Mouse (Mus musculus) neural tube, embryonic 14.5 days (tissue): ENCODE data around the gene Agap1. TPM values are rescaled to one million over a fixed set of nuclear protein-coding genes. Genes with fewer than 3 reads are reported as not detected.

Source experiments
- ATAC-seq: fragments of 200-750 bp; cut with Nextera tagmentation; 2 replicates; pipeline ENCODE4 v1.8.0; 2017; ENCODE audit warnings: low read depth, mild to moderate bottlenecking, moderate TSS enrichment, moderate library complexity
- H3K27ac ChIP-seq: fragments of 300-500 bp; sonication (generic); 2 replicates; pipeline ENCODE4 v1.5.1; 2014; ENCODE audit warnings: low read depth, mild to moderate bottlenecking, control low read depth, low read length, moderate library complexity, mixed read lengths
- H3K27me3 ChIP-seq: fragments of 300-500 bp; sonication (generic); 2 replicates; pipeline ENCODE4 v1.6.1; 2014; ENCODE audit warnings: low read length; ENCODE audit not compliant: control insufficient read depth, insufficient read depth
- H3K36me3 ChIP-seq: fragments of 300-500 bp; sonication (generic); 2 replicates; pipeline ENCODE4 v1.6.1; 2014; ENCODE audit warnings: low read length, mixed read lengths; ENCODE audit not compliant: control insufficient read depth, insufficient read depth
- H3K4me1 ChIP-seq: fragments of 300-500 bp; sonication (generic); 2 replicates; pipeline ENCODE4 v1.6.1; 2014; ENCODE audit warnings: low read length; ENCODE audit not compliant: control insufficient read depth, insufficient read depth
- H3K4me2 ChIP-seq: fragments of 300-500 bp; sonication (generic); 2 replicates; pipeline ENCODE4 v1.6.1; 2014; ENCODE audit warnings: mild to moderate bottlenecking, low read depth, low read length, control low read depth
- H3K4me3 ChIP-seq: fragments of 300-500 bp; sonication (generic); 2 replicates; pipeline ENCODE4 v1.5.1; 2014; ENCODE audit warnings: low read depth, low read length, control low read depth, mixed read lengths
- H3K9ac ChIP-seq: fragments of 300-500 bp; sonication (generic); replicated peaks from 2 replicates; pipeline ENCODE4 v1.6.1; 2014; ENCODE audit warnings: low read depth, mild to moderate bottlenecking, control low read depth, low read length, mixed read lengths
- H3K9me3 ChIP-seq: fragments of 300-500 bp; sonication (generic); 2 replicates; pipeline ENCODE4 v1.6.1; 2016; ENCODE audit warnings: low read length; ENCODE audit not compliant: control insufficient read depth
- WGBS: fragments of 180-500 bp; shearing (Covaris S2); extraction: QIAGEN DNeasy Blood & Tissue Kit; methylation state at CpG from one replicate; pipeline ENCODE4 v1.1.7; 2014; 5-methylcytosine and 5-hydroxymethylcytosine counted together
- polyA plus RNA-seq: library from polyadenylated mRNA; unstranded; fragments of >200 nt; fragmentation: Nextera tagmentation; extraction: Ambion mirVana; gene quantifications from 2 replicates; pipeline ENCODE4 v1.2.1, GENCODE M21; 2014

The Agap1 gene
- polyA plus RNA-seq, 1 experiment from 2014 or later = 76.4 TPM

DNA sequence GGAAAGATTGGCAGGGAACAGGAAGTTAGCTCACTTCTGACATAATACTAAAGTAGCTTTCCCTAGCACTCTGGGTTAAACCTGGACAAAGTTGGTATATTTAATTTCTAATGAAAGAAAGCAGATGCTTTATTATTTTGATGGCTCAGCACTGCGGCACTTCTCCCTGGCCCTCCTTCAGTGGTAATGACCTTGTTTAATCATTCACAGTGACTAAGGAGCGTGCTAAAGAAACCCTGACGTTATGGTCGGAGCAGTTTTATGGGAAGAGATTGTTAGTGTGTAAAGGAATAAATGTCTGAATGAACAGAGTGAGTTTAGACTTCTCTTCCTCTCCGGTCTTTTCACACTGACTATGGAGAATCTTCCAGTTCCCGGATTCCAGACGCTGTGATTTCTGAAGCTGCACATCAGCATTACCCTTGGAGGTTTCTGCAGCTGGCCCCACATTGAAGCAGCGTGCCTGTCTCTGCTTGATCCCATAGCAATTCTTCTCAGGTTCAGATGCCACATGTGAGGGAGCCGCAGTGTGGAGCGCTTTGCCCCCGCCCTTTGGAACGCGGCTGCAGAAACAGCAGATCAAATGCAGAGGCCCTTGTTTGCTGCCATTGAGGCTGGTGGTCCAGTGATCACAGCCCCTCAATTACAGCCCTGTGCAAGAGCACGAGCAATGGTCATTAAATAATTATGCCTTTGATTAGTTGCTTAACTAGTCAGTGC is 362.0 kb downstream of the Agap1 start:
- H3K27ac ChIP-seq = no peak overlapping the region
- H3K9ac ChIP-seq = no peak overlapping the region
- H3K4me1 ChIP-seq = no peaks in the 10 kb centered on the region
- no peak overlapping the region for H3K4me2 ChIP-seq
- 8% methylated on average over 14 of the region's 14 CpGs for WGBS
- H3K9me3 ChIP-seq = no peaks in the 10 kb centered on the region
- H3K36me3 ChIP-seq = no peaks in the 10 kb centered on the region
- no peak; the same call in 1 of the 2 replicates for ATAC-seq
- H3K4me3 ChIP-seq = no peak overlapping the region
- no peaks in the 10 kb centered on the region for H3K27me3 ChIP-seq

GRCm38 (mm10) chr1:89821822-89822221 is 367.2 kb downstream of the Agap1 start:
- ATAC-seq = no peak
- 92% methylated on average over 4 of the region's 4 CpGs for WGBS
- H3K36me3 ChIP-seq = no peaks in the 10 kb centered on the region
- no peaks in the 10 kb centered on the region for H3K27me3 ChIP-seq
- no peak overlapping the region for H3K4me2 ChIP-seq
- H3K9ac ChIP-seq = no peak overlapping the region
- peaks cover 6% of the 10 kb centered on the region for H3K4me1 ChIP-seq
- H3K4me3 ChIP-seq = no peak overlapping the region
- H3K9me3 ChIP-seq = no peaks in the 10 kb centered on the region
- no peak overlapping the region for H3K27ac ChIP-seq

DNA sequence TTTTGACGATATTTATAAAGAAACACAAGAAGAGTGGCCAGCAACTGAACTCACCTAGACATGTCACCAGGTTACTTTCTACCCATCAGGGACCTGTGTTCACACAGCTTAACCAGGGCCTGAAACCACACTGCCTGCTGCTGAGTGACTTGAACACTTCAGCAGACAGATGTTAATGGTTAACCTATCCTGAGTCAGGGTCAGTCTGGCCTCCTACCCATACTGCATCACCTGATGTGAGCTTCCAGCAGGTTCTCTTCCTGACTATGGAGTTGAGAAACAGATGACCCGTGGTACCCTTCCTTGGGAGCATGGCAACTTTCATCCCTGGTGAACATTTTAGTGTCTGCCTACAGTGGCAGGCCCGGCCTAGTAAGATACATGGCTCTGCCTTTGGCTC is 367.8 kb downstream of the Agap1 start:
- H3K4me2 ChIP-seq = no peak overlapping the region
- no peak for ATAC-seq
- H3K4me3 ChIP-seq = no peak overlapping the region
- 79% methylated on average over 3 of the region's 3 CpGs for WGBS
- peaks cover 6% of the 10 kb centered on the region for H3K4me1 ChIP-seq
- H3K9ac ChIP-seq = no peak overlapping the region
- no peak overlapping the region for H3K27ac ChIP-seq
- no peaks in the 10 kb centered on the region for H3K9me3 ChIP-seq
- H3K36me3 ChIP-seq = no peaks in the 10 kb centered on the region
- H3K27me3 ChIP-seq = no peaks in the 10 kb centered on the region

GRCm38 (mm10) chr1:89823036-89823435 is 368.4 kb downstream of the Agap1 start:
- H3K27ac ChIP-seq = no peak overlapping the region
- no peaks in the 10 kb centered on the region for H3K9me3 ChIP-seq
- H3K36me3 ChIP-seq = no peaks in the 10 kb centered on the region
- no peak overlapping the region for H3K4me2 ChIP-seq
- no peak for ATAC-seq
- WGBS = 82% methylated on average over 7 of the region's 7 CpGs
- H3K4me3 ChIP-seq = no peak overlapping the region
- H3K4me1 ChIP-seq = peaks cover 6% of the 10 kb centered on the region
- no peaks in the 10 kb centered on the region for H3K27me3 ChIP-seq
- no peak overlapping the region for H3K9ac ChIP-seq

GRCm38 (mm10) chr1:89827051-89827450 is 372.4 kb downstream of the Agap1 start:
- no peak overlapping the region for H3K4me3 ChIP-seq
- 51% methylated on average over 3 of the region's 3 CpGs for WGBS
- no peak overlapping the region for H3K9ac ChIP-seq
- no peaks in the 10 kb centered on the region for H3K36me3 ChIP-seq
- H3K27me3 ChIP-seq = no peaks in the 10 kb centered on the region
- peaks cover 6% of the 10 kb centered on the region for H3K4me1 ChIP-seq
- H3K9me3 ChIP-seq = no peaks in the 10 kb centered on the region
- no peak for ATAC-seq
- no peak overlapping the region for H3K4me2 ChIP-seq
- no peak overlapping the region for H3K27ac ChIP-seq

DNA sequence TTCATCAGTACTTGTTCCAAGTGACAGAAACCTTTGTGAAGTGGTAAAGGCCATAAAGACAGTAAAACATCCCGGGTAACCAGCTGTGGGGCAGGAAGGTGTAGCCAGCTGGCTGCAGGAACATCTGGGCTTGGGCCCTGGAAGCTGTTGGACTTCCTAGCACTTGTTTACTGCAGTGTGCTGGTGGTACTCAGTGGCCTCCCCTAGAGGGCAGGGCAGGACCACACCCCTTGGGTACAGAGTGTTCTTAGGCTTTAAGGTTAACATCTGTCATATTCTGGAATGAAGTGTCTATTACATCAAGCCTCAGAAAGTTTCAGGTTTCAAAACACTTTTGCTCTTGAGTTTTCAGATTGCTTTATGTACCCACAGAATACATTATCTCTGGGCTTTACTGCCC is 376.5 kb downstream of the Agap1 start:
- 58% methylated on average over 1 of the region's 1 CpGs for WGBS
- ATAC-seq = no peak
- Histone ChIP-seq H3K9ac (no peak overlapping the region), H3K4me1 (no peaks in the 10 kb centered on the region), H3K9me3 (no peaks in the 10 kb centered on the region), H3K27ac (no peak overlapping the region), H3K36me3 (no peaks in the 10 kb centered on the region), H3K4me2 (no peak overlapping the region), H3K27me3 (no peaks in the 10 kb centered on the region), H3K4me3 (no peak overlapping the region)

DNA sequence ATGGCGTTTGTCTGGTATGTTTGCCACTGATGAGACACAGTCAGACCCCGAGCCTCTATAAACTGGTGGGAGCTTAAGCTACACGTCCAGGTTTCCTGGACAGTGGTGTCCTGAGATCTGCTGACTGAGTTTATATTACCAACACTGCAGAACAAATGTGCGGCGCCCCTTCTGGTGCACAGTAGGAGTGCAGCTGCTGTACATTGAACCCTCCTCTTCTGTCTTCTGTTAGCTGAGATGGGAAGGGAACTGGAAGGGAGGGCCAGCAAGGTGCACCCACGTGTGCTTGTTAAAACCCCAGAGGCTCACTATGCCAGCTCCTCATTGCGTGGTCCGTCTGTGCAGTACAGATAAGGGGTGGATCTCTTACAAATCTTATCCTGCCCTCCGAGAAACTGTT is 389.5 kb downstream of the Agap1 start:
- H3K9ac ChIP-seq = no peak overlapping the region
- WGBS = 76% methylated on average over 9 of the region's 9 CpGs
- H3K4me1 ChIP-seq = peaks cover 28% of the 10 kb centered on the region
- ATAC-seq = no peak
- H3K4me3 ChIP-seq = no peak overlapping the region
- H3K4me2 ChIP-seq = no peak overlapping the region
- peaks cover 4% of the 10 kb centered on the region; the same call in 1 of the 2 replicates for H3K36me3 ChIP-seq
- H3K9me3 ChIP-seq = no peaks in the 10 kb centered on the region
- no peak overlapping the region for H3K27ac ChIP-seq
- H3K27me3 ChIP-seq = no peaks in the 10 kb centered on the region

GRCm38 (mm10) chr1:89845487-89845886 is 390.9 kb downstream of the Agap1 start:
- H3K4me2 ChIP-seq = no peak overlapping the region
- no peak overlapping the region for H3K9ac ChIP-seq
- H3K27me3 ChIP-seq = no peaks in the 10 kb centered on the region
- H3K27ac ChIP-seq = no peak overlapping the region
- H3K4me1 ChIP-seq = peaks cover 42% of the 10 kb centered on the region
- H3K36me3 ChIP-seq = peaks cover 4% of the 10 kb centered on the region; the same call in 1 of the 2 replicates
- no peaks in the 10 kb centered on the region for H3K9me3 ChIP-seq
- ATAC-seq = no peak
- 72% methylated on average over 4 of the region's 4 CpGs for WGBS
- no peak overlapping the region for H3K4me3 ChIP-seq

- H3K4me2 ChIP-seq = no peak overlapping the region
- no peak overlapping the region for H3K27ac ChIP-seq
- H3K9me3 ChIP-seq = no peaks in the 10 kb centered on the region
- H3K27me3 ChIP-seq = no peaks in the 10 kb centered on the region
- 28% methylated on average over 9 of the region's 9 CpGs for WGBS
- peaks cover 42% of the 10 kb centered on the region for H3K4me1 ChIP-seq
- H3K9ac ChIP-seq = no peak overlapping the region
- no peak for ATAC-seq
- H3K4me3 ChIP-seq = no peak overlapping the region
- no peaks in the 10 kb centered on the region for H3K36me3 ChIP-seq
Observed at GRCm38 (mm10) chr1:89846148-89846547, 391.5 kb downstream of the Agap1 start.
